Mouse (Mus musculus): ENCODE measurements around the gene Gm13278. TPM values are rescaled to one million over a fixed set of nuclear protein-coding genes. Genes with fewer than 3 reads are reported as not detected.
"Not testable (repeated sequence)": the region's sequence is repeated elsewhere in the genome, so short reads cannot be mapped to it uniquely, and the experiment has no call there.

Gene Gm13278
- polyA plus RNA-seq, 1 experiment = not detected

DNA sequence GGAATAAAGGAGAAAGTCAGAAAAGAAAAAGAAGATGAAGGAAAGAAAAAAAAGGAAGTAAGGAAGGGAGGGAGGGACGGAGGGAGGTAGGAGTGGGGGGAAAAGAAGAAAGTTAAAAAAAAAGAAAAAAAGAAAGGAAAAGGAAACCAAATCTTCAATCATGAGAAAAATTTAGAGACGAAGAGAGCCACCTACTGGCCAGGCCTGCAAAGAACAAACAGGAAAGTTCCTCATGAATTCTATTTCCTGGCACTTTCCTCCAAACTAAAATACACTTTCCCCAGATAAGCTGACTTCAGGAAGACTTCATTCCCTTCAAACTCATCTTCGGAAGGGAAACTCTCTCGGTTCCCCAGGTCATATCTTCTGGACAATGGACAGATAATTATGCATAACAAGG, 39.2 kb downstream of the Gm13278 start:
- no peaks in the 10 kb centered on the region for H3K4me1 ChIP-seq (ENCODE audit: control insufficient read depth, insufficient read depth, low read length)
- TF ChIP-seq POLR2A (IDR thresholded peaks at IDR 0.05; ENCODE audit: low read depth, low read length) (no peak), CTCF (IDR thresholded peaks at IDR 0.05; ENCODE audit: borderline replicate concordance, insufficient read depth, low read length) (no peak)
- no peak overlapping the region for H3K27ac ChIP-seq (ENCODE audit: insufficient read depth, low read length)
- no peak overlapping the region for H3K4me3 ChIP-seq (ENCODE audit: insufficient read depth, low read length)

DNA sequence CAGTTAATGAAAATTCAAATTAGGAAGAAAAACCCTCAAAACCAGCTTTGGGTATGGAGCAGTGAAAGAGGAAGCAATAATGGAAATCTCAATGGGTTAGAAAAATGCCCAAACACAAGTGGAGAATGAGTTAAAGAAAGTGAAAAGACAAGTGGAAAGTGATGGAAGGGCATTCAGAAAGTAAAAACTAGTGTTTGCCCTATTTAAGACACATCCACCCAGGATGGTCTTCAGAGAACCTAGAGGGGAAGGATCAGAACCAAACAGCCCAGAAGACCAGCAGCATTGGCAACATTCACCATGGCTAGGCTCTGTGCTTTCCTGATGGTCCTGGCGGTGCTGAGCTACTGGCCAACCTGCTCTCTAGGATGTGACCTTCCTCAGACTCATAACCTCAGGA, 43.9 kb downstream of the Gm13278 start, which contains the start of gene Ifna5:
TSS of gene Ifna5 (plus strand) at position 301 of the 400 bp plus-strand sequence.
- not testable (repeated sequence) for H3K27ac ChIP-seq (ENCODE audit: insufficient read depth, low read length); H3K4me3 ChIP-seq (ENCODE audit: insufficient read depth, low read length); H3K4me1 ChIP-seq (ENCODE audit: control insufficient read depth, insufficient read depth, low read length)

DNA sequence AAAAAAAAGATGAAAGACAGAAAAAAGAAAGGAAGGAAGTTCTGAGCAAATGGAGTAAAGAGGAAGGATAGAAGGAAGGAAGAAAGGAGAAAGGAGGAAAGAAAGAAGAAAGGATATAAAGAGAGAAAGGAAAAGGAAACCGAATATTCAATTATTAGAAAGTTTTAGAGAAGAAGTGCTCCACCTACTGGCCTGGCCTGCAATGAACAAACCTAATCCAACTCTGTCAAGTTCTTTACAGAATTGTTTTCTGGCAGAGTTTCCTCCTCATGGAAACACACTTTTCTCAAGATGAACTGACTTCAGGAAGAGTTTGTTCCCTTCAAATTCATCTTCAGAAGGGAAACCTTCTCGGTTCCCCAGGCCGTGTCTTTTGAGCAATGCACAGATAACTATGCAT, 47.5 kb downstream of the Gm13278 start:
- TF ChIP-seq CTCF (IDR thresholded peaks at IDR 0.05; ENCODE audit: borderline replicate concordance, insufficient read depth, low read length) (no peak), POLR2A (IDR thresholded peaks at IDR 0.05; ENCODE audit: low read depth, low read length) (no peak)
- Histone ChIP-seq H3K4me3 (ENCODE audit: insufficient read depth, low read length) (no peak overlapping the region), H3K27ac (ENCODE audit: insufficient read depth, low read length) (no peak overlapping the region), H3K4me1 (ENCODE audit: control insufficient read depth, insufficient read depth, low read length) (no peaks in the 10 kb centered on the region)

DNA sequence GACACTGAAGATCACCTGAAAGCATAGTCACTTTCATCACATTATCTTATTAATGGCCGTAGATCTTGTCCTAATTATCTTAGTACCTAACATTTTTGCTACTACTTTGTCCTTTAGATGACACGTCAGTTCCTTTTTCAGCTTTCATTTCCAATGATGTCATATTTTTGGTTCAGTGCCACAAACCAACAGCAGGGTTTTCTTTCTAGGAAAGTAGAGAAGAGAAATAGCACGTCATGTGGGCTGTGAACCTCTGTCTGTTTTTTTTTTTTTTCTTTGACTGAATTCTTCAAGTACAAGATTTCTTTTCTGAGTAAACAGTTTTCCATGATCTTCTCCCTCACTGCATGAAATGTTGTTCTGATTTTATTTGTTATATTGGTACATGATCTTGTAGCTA, 48.7 kb downstream of the Gm13278 start:
- TF ChIP-seq POLR2A (IDR thresholded peaks at IDR 0.05; ENCODE audit: low read depth, low read length) = no peak
- TF ChIP-seq CTCF (IDR thresholded peaks at IDR 0.05; ENCODE audit: borderline replicate concordance, insufficient read depth, low read length) = no peak
- H3K27ac ChIP-seq (ENCODE audit: insufficient read depth, low read length) = no peak overlapping the region
- no peak overlapping the region for H3K4me3 ChIP-seq (ENCODE audit: insufficient read depth, low read length)
- no peaks in the 10 kb centered on the region for H3K4me1 ChIP-seq (ENCODE audit: control insufficient read depth, insufficient read depth, low read length)

DNA sequence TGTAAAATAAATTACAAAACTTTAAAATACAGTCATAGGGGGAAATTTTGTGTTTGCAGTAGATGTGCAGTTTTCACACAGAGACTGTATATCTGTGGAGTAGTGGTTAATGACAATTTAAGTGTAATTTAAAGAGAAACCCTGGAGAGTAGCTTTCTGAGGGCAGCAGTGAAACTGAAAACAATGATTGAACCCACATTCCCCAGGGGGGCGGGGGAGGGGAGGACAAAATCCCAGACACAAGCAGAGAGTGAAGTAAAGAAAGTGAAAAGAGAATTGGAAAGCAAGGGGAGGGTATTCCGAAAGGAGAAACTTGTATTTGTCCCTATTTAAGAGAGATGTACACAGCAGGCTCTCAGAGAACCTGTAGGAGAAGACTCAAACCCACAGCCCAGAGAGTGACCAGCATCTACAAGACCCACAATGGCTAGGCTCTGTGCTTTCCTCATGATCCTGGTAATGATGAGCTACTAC, 50.1 kb downstream of the Gm13278 start, which contains the start of gene Ifna4:
TSS of gene Ifna4 (plus strand) at position 424 of the 474 bp plus-strand sequence.
- Histone ChIP-seq H3K4me1 (ENCODE audit: control insufficient read depth, insufficient read depth, low read length) (no peaks in the 10 kb centered on the region), H3K4me3 (ENCODE audit: insufficient read depth, low read length) (no peak within 1 kb of the TSS), H3K27ac (ENCODE audit: insufficient read depth, low read length) (no peak within 1 kb of the TSS)
- TF ChIP-seq CTCF (IDR thresholded peaks at IDR 0.05; ENCODE audit: borderline replicate concordance, insufficient read depth, low read length) (no peak), POLR2A (IDR thresholded peaks at IDR 0.05; ENCODE audit: low read depth, low read length) (no peak)

Other genes starting within 250 kb of the Gm13278 start
- gene Ifna15, start 233.3 kb upstream of the Gm13278 start, polyA plus RNA-seq (2011; ENCODE audit: insufficient read length, low read depth, missing spikeins) = not detected in 2 replicates
- gene Ifna14, start 219.8 kb upstream of the Gm13278 start, polyA plus RNA-seq (2011; ENCODE audit: insufficient read length, low read depth, missing spikeins) = not detected in 2 replicates
- gene Ifna9, start 199.2 kb upstream of the Gm13278 start, polyA plus RNA-seq (2011; ENCODE audit: insufficient read length, low read depth, missing spikeins) = not detected in 2 replicates
- not detected in 2 replicates for gene Ifna12, start 188.2 kb upstream of the Gm13278 start, polyA plus RNA-seq (2011; ENCODE audit: insufficient read length, low read depth, missing spikeins)
- gene C87499, start 157.1 kb upstream of the Gm13278 start, polyA plus RNA-seq (2011; ENCODE audit: insufficient read length, low read depth, missing spikeins) = not detected in 2 replicates
- gene Ifna13, start 147.1 kb upstream of the Gm13278 start, polyA plus RNA-seq (2011; ENCODE audit: insufficient read length, low read depth, missing spikeins) = not detected in 2 replicates
- gene Ifna16, start 114.6 kb upstream of the Gm13278 start, polyA plus RNA-seq (2011; ENCODE audit: insufficient read length, low read depth, missing spikeins) = not detected in 2 replicates
- not detected in 2 replicates for gene Ifna2, start 107.6 kb upstream of the Gm13278 start, polyA plus RNA-seq (2011; ENCODE audit: insufficient read length, low read depth, missing spikeins)
- gene Ifnab, start 100.2 kb upstream of the Gm13278 start, polyA plus RNA-seq (2011; ENCODE audit: insufficient read length, low read depth, missing spikeins) = not detected in 2 replicates
- not detected in 2 replicates for gene Gm26566, start 69.7 kb upstream of the Gm13278 start, polyA plus RNA-seq (2011; ENCODE audit: insufficient read length, low read depth, missing spikeins)
- gene Klhl9, start 69.1 kb upstream of the Gm13278 start, polyA plus RNA-seq (2011; ENCODE audit: insufficient read length, low read depth, missing spikeins) = 103 and 123 TPM in 2 replicates
- gene Gm13271, start 36.7 kb upstream of the Gm13278 start, polyA plus RNA-seq (2011; ENCODE audit: insufficient read length, low read depth, missing spikeins) = not detected in 2 replicates
- not detected in 2 replicates for gene Gm13283, start 31.4 kb upstream of the Gm13278 start, polyA plus RNA-seq (2011; ENCODE audit: insufficient read length, low read depth, missing spikeins)
- gene Gm13290, start 17.7 kb upstream of the Gm13278 start, polyA plus RNA-seq (2011; ENCODE audit: insufficient read length, low read depth, missing spikeins) = 0.70 TPM in 1 of 2 replicates, not detected in the other
- gene Gm13289, start 14.6 kb upstream of the Gm13278 start, polyA plus RNA-seq (2011; ENCODE audit: insufficient read length, low read depth, missing spikeins) = not detected in 2 replicates
- gene Gm13272, start 11.7 kb upstream of the Gm13278 start, polyA plus RNA-seq (2011; ENCODE audit: insufficient read length, low read depth, missing spikeins) = not detected in 2 replicates
- 0.37 and 0.44 TPM in 2 replicates for gene Ifnz, start 9.4 kb upstream of the Gm13278 start, polyA plus RNA-seq (2011; ENCODE audit: insufficient read length, low read depth, missing spikeins)
- gene Gm13276, start 5.8 kb upstream of the Gm13278 start, polyA plus RNA-seq (2011; ENCODE audit: insufficient read length, low read depth, missing spikeins) = not detected in 2 replicates
- not detected in 2 replicates for gene Gm13277, start 2.9 kb upstream of the Gm13278 start, polyA plus RNA-seq (2011; ENCODE audit: insufficient read length, low read depth, missing spikeins)
- not detected in 2 replicates for gene Gm13275, start 2.9 kb downstream of the Gm13278 start, polyA plus RNA-seq (2011; ENCODE audit: insufficient read length, low read depth, missing spikeins)
- not detected in 2 replicates for gene Gm13279, start 5.8 kb downstream of the Gm13278 start, polyA plus RNA-seq (2011; ENCODE audit: insufficient read length, low read depth, missing spikeins)
- gene Gm13285, start 8.1 kb downstream of the Gm13278 start, polyA plus RNA-seq (2011; ENCODE audit: insufficient read length, low read depth, missing spikeins) = 0.44 and 2.3 TPM in 2 replicates
- gene Gm13287, start 11.7 kb downstream of the Gm13278 start, polyA plus RNA-seq (2011; ENCODE audit: insufficient read length, low read depth, missing spikeins) = 1.1 TPM in 1 of 2 replicates, not detected in the other
- 0.23 TPM in 1 of 2 replicates, not detected in the other for gene Gm13288, start 14.0 kb downstream of the Gm13278 start, polyA plus RNA-seq (2011; ENCODE audit: insufficient read length, low read depth, missing spikeins)
- gene Ifna7, start 24.7 kb downstream of the Gm13278 start, polyA plus RNA-seq (2011; ENCODE audit: insufficient read length, low read depth, missing spikeins) = not detected in 2 replicates
- gene Ifna11, start 28.4 kb downstream of the Gm13278 start, polyA plus RNA-seq (2011; ENCODE audit: insufficient read length, low read depth, missing spikeins) = not detected in 2 replicates
- gene Ifna6, start 35.9 kb downstream of the Gm13278 start, polyA plus RNA-seq (2011; ENCODE audit: insufficient read length, low read depth, missing spikeins) = not detected in 2 replicates
- not detected in 2 replicates for gene Ifna5, start 44.0 kb downstream of the Gm13278 start, polyA plus RNA-seq (2011; ENCODE audit: insufficient read length, low read depth, missing spikeins)
- gene Ifna4, start 50.3 kb downstream of the Gm13278 start, polyA plus RNA-seq (2011; ENCODE audit: insufficient read length, low read depth, missing spikeins) = not detected in 2 replicates
- gene Ifna1, start 58.5 kb downstream of the Gm13278 start, polyA plus RNA-seq (2011; ENCODE audit: insufficient read length, low read depth, missing spikeins) = not detected in 2 replicates
- gene Ifne, start 88.7 kb downstream of the Gm13278 start, polyA plus RNA-seq (2011; ENCODE audit: insufficient read length, low read depth, missing spikeins) = not detected in 2 replicates

Measured in embryonic fibroblast, embryonic 13.5 days (primary cell).